Mouse (Mus musculus) gastrocnemius, postnatal 25 days (tissue): Measurements from ENCODE around the gene Lrrc17. TPM values are rescaled to one million over a fixed set of nuclear protein-coding genes. Genes with fewer than 3 reads are reported as not detected.
"Not testable (repeated sequence)": the region's sequence is repeated elsewhere in the genome, so short reads cannot be mapped to it uniquely, and the experiment has no call there.

Experiments
- DNase-seq: peaks from one replicate; pipeline ENCODE4 v3.0.0; 2022
- total RNA-seq, 2 experiments: library from RNA; stranded (reverse); gene quantifications; 1 replicate in 1 of 2; 2 replicates in 1 of 2; pipeline ENCODE4 v1.2.3; 2021

The Lrrc17 gene
- total RNA-seq, 2 experiments from 2014 or later: 2.4 to 4.7 TPM

DNA sequence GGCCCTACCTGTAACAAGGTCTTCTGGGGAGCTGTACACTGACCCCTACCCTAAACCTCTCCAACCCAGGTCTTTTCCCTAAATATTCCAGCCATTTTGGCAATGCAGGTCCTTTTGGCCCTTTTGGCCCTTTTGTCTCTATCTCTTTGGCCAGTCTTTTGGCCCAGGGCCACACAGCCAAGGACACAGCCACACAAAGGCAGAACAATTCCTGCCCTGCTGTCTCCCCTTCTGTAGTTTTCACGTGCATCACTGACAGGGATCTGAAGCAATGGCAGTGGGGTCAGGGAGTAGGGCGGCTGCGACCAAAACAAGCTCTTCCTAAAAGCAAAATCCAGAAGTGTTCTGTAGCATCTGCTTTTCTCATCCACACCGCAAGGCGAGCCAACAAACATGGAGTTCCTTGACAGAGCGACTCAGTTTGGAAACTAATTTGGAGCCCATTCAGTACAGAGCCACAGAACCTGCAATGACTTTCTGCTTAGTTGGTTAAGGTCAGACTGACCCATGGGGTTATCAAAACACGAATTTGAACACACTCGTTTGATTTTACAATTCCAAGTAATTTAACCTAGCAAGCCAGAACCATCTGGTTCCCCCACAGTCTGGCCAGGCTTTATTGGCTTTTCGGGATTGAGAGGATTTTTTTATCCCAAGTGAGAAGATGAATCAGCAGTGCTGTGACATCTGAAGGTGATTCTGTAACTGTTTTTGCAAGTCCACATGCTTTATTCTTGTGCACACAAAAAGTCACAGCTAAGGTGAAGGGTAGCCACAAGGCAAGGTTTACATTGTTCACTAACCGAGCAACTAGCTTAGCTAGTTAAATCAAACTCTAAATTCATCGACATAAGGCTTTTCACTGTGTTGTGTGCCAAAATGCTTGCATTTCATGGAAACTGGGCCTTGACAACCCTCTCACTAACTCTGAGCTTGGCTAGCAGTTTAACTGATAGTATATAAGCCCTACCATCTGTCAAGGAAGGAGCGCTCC is 65.2 kb downstream of the Lrrc17 start:
- peak; percentile 48 for DNase-seq

DNA sequence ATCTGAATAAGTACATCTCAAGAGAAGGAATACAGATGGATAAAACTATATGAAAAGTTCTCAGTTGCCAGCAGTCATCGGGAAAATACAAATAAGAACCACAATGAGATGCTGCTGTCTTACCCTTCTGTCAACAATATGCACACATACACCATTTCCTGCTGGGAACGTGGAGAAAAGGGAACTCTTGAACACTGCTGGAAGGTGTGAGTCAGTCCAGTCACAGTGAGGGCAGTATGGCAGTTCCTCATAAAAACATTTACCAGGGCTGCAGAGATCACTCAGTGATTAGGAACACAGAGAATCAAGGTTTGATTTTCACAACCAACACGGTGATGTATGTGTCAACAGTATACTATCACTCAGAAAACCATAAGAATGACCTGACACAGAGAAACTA is 67.6 kb downstream of the Lrrc17 start:
- no peak for DNase-seq

DNA sequence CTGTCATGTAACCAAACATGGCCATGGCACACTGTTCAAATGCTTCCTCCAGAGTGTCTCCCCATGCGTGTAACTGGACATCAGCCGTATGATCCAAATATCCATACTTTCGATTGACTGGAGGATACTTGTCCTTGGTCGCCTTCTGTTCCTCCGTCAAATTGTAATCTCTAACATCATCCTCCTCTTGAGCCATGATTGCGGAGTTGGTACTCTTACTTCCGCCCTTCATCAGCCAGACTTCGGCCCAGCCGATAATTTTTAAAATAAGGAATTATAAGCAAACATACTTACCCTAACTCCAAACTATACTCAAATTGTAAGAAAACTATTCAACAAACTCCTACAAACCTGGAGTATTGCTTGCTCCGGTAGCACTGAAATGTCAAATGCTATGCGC is 70.9 kb downstream of the Lrrc17 start:
- not testable (repeated sequence) for DNase-seq

DNA sequence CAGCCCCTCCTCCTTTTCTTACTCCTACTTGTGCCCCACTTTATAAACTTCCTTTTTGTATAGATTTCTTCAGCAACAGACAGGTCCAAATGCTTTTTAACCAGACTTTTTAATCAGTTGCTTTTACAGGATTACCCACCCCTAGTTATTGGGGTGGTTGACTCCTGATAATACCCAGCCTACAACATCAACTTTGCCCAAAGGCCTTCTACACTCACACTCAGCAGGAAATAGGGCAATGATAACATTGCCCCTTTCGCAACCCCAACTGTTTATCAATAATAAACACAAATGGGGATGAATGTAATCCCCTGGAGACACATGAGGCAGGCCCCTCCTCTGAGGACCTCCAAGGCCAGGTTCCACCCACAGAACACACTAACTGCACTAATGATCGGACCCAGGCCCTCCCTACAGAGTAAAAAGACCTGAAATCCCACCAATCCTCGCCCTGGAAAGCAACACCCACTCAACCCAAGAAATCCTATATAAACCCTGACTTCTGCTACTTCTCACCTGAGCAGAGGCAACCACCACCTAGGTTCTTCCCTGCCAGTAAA is 73.2 kb downstream of the Lrrc17 start:
- no peak for DNase-seq

Other genes starting within 250 kb of the Lrrc17 start
- gene Fgl2, start 170.9 kb upstream of the Lrrc17 start, total RNA-seq: 1 to 10 TPM; 6.3 to 7.2 TPM
- 1 to 10 TPM; 1.7 to 4.2 TPM for gene Ccdc146, start 118.9 kb upstream of the Lrrc17 start, total RNA-seq
- gene Fam185a, start 118.6 kb upstream of the Lrrc17 start, total RNA-seq: 1 to 10 TPM; 8.1 to 8.6 TPM
- gene Fbxl13, start 102.1 kb downstream of the Lrrc17 start, total RNA-seq: under 1 TPM; 0.13 to 0.18 TPM
- gene Armc10, start 102.3 kb downstream of the Lrrc17 start, total RNA-seq: 1 to 10 TPM; 3.7 to 4.1 TPM
- 10 to 100 TPM in 1 of 2 experiments, 1 to 10 TPM in 1; 7.7 to 10.9 TPM for gene Napepld, start 157.8 kb downstream of the Lrrc17 start, total RNA-seq
- 100 to 1,000 TPM in 1 of 2 experiments, 10 to 100 TPM in 1; 96.9 to 110 TPM for gene Pmpcb, start 193.6 kb downstream of the Lrrc17 start, total RNA-seq
- gene Dnajc2, start 241.7 kb downstream of the Lrrc17 start, total RNA-seq: 10 to 100 TPM; 15.5 to 17.6 TPM
- 100 to 1,000 TPM in 1 of 2 experiments, 10 to 100 TPM in 1; 91.2 to 108 TPM for gene Psmc2, start 241.7 kb downstream of the Lrrc17 start, total RNA-seq